Mouse (Mus musculus): ENCODE data around the gene Ccdc188. TPM values are rescaled to one million over a fixed set of nuclear protein-coding genes. Genes with fewer than 3 reads are reported as not detected.
"Not testable (repeated sequence)": the region's sequence is repeated elsewhere in the genome, so short reads cannot be mapped to it uniquely, and the experiment has no call there.

Gene Ccdc188
- polyA plus RNA-seq, 1 experiment = not detected

- H3K4me3 ChIP-seq (replicated peaks) = no peak overlapping the region
- no peak for TF ChIP-seq GATA1 (IDR thresholded peaks at IDR 0.05; ENCODE audit: borderline replicate concordance, low read length)
- TF ChIP-seq FLI1 (IDR thresholded peaks at IDR 0.05; ENCODE audit: low read length) = no peak
- H3K27me3 ChIP-seq (replicated peaks) = peaks cover 73% of the 10 kb centered on the region
- peaks cover 60% of the 10 kb centered on the region for H3K4me1 ChIP-seq
- H3K9me3 ChIP-seq = peaks cover 4% of the 10 kb centered on the region
- H3K36me3 ChIP-seq (replicated peaks; ENCODE audit: low read length) = peaks cover under 1% of the 10 kb centered on the region
Measured at GRCm38 (mm10) chr16:18182766-18183165, 34.9 kb upstream of the Ccdc188 start.

DNA sequence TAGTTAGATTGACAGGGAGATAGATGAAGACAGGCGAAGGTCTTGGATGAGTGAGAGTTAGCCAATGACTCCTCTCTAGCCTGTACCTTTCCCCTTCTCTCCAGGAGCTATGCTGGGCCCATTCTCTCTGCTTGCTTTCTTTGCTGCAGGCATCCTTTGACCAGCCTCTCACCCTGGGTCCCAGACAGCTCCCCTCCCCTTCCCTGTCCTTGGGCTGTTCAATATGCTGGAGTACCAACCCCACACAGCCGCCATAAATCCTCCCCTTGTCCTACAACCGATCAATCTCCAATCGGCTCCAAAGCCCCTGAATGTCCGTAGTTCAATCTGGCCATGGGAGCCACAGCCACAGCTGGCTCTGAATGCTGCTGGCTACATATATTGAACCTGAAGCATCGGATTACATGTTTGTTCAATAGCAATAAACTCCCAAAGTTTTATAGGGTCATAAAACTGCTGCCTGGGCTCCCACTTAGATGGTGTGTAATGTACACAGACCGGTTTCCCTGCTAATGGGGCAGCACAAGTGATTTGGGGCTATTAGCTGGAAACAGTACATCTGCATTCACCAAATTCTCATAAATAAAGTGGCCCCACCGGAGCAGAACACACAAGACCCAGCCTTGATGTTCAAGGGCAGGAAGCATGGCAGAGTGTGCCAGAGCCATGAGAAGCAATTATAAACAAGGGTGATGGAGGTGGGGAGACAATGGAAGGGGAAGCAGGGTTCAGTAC, 31.8 kb upstream of the Ccdc188 start:
- peaks cover 48% of the 10 kb centered on the region for H3K27me3 ChIP-seq (replicated peaks)
- H3K4me1 ChIP-seq = peaks cover 59% of the 10 kb centered on the region
- peaks cover 6% of the 10 kb centered on the region for H3K36me3 ChIP-seq (replicated peaks; ENCODE audit: low read length)
- TF ChIP-seq GATA1 (IDR thresholded peaks at IDR 0.05; ENCODE audit: borderline replicate concordance, low read length) (no peak), FLI1 (IDR thresholded peaks at IDR 0.05; ENCODE audit: low read length) (no peak)
- H3K9me3 ChIP-seq = peaks cover 27% of the 10 kb centered on the region
- H3K4me3 ChIP-seq (replicated peaks) = peak overlapping the region; percentile 25

GRCm38 (mm10) chr16:18186798-18187197, 30.9 kb upstream of the Ccdc188 start:
- Histone ChIP-seq H3K4me3 (replicated peaks) (no peak overlapping the region), H3K4me1 (peaks cover 50% of the 10 kb centered on the region), H3K9me3 (peaks cover 27% of the 10 kb centered on the region), H3K27me3 (replicated peaks) (peaks cover 41% of the 10 kb centered on the region), H3K36me3 (replicated peaks; ENCODE audit: low read length) (peaks cover 6% of the 10 kb centered on the region)
- TF ChIP-seq GATA1 (IDR thresholded peaks at IDR 0.05; ENCODE audit: borderline replicate concordance, low read length) = no peak
- no peak for TF ChIP-seq FLI1 (IDR thresholded peaks at IDR 0.05; ENCODE audit: low read length)

DNA sequence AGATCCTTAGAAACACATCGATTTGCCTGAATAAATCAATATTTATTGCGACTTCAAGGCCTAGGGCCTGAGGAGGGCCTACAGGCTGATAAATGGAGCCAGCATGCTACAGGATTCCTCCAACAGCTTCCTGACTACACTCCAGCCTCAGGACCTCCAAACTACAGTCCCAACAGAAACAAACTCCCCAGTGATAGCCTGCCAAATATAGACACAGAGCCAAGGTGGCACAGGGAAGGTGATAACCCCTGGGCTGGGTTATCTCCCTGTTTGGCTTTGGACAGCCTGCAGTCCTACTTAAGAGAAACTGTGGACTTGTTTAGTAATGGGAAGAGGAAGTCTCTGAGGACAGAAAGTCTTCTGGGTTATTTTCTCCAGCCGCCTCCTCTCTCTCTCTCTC, 30.5 kb upstream of the Ccdc188 start:
- Histone ChIP-seq H3K27me3 (replicated peaks) (peaks cover 40% of the 10 kb centered on the region), H3K36me3 (replicated peaks; ENCODE audit: low read length) (peaks cover 6% of the 10 kb centered on the region), H3K4me3 (replicated peaks) (no peak overlapping the region), H3K9me3 (peaks cover 27% of the 10 kb centered on the region), H3K4me1 (peaks cover 47% of the 10 kb centered on the region)
- TF ChIP-seq FLI1 (IDR thresholded peaks at IDR 0.05; ENCODE audit: low read length) (no peak), GATA1 (IDR thresholded peaks at IDR 0.05; ENCODE audit: borderline replicate concordance, low read length) (no peak)

- Histone ChIP-seq H3K4me1 (peaks cover 34% of the 10 kb centered on the region), H3K9me3 (peaks cover 27% of the 10 kb centered on the region), H3K27me3 (replicated peaks) (peaks cover 43% of the 10 kb centered on the region), H3K4me3 (replicated peaks) (no peak overlapping the region), H3K36me3 (replicated peaks; ENCODE audit: low read length) (peaks cover 6% of the 10 kb centered on the region)
- no peak for TF ChIP-seq GATA1 (IDR thresholded peaks at IDR 0.05; ENCODE audit: borderline replicate concordance, low read length)
- TF ChIP-seq FLI1 (IDR thresholded peaks at IDR 0.05; ENCODE audit: low read length) = no peak
Measured at GRCm38 (mm10) chr16:18191006-18191405, 26.7 kb upstream of the Ccdc188 start.

GRCm38 (mm10) chr16:18194208-18194985, 23.3 kb upstream of the Ccdc188 start:
- Histone ChIP-seq H3K9me3 (peaks cover 10% of the 10 kb centered on the region), H3K4me1 (peaks cover 27% of the 10 kb centered on the region), H3K36me3 (replicated peaks; ENCODE audit: low read length) (no peaks in the 10 kb centered on the region), H3K4me3 (replicated peaks) (no peak overlapping the region), H3K27me3 (replicated peaks) (peaks cover 72% of the 10 kb centered on the region)
- TF ChIP-seq FLI1 (IDR thresholded peaks at IDR 0.05; ENCODE audit: low read length) = no peak
- TF ChIP-seq GATA1 (IDR thresholded peaks at IDR 0.05; ENCODE audit: borderline replicate concordance, low read length) = no peak

- H3K4me1 ChIP-seq = peaks cover 30% of the 10 kb centered on the region
- H3K27me3 ChIP-seq (replicated peaks) = peaks cover 79% of the 10 kb centered on the region
- H3K4me3 ChIP-seq (replicated peaks) = no peak overlapping the region
- peaks cover 4% of the 10 kb centered on the region; the same call in 1 of the 2 replicates for H3K9me3 ChIP-seq
- TF ChIP-seq GATA1 (IDR thresholded peaks at IDR 0.05; ENCODE audit: borderline replicate concordance, low read length) = no peak
- no peak for TF ChIP-seq FLI1 (IDR thresholded peaks at IDR 0.05; ENCODE audit: low read length)
- H3K36me3 ChIP-seq (replicated peaks; ENCODE audit: low read length) = no peaks in the 10 kb centered on the region
Measured at GRCm38 (mm10) chr16:18195068-18195467, 22.6 kb upstream of the Ccdc188 start.

DNA sequence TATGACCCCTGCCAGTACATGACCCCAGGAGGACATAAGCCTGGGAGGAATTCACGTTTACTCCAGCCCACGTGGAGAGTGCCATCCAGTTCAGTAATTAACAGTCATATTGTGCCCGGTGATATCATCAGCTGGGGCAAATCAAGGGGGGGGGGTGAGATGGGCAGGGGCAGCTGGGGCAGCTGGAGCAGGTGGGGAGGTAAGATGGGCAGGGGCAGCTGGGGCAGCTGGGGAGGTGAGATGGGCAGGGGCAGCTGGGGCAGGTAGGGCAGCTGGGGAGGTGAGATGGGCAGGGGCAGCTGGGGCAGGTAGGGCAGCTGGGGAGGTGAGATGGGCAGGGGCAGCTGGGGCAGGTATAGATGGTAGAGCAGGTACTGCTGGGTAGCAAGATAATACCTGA, 22.1 kb upstream of the Ccdc188 start:
- H3K4me3 ChIP-seq (replicated peaks); H3K36me3 ChIP-seq (replicated peaks; ENCODE audit: low read length); H3K9me3 ChIP-seq: not testable (repeated sequence)
- H3K4me1 ChIP-seq = peaks cover 32% of the 10 kb centered on the region
- H3K27me3 ChIP-seq (replicated peaks) = peaks cover 83% of the 10 kb centered on the region

DNA sequence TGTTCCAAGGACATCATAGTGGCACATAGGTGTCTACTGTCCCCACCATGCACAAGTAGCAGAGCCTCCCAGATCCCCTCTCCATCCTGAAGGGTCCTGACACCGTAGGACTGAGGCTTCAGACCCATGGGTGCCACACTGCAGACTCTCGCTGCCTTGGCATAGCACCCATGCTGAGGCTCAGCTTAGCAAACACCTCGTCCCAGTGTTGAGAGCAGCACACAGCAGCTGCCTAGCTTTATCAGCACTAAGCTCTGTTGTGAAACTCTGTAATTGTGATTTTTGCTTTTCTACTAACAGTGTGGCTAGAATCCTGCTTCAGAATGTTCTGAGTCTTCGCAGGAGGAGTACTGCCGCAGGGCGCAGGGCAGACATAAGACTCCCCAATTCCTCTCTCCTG, 19.8 kb upstream of the Ccdc188 start:
- H3K4me3 ChIP-seq (replicated peaks) = no peak overlapping the region
- no peaks in the 10 kb centered on the region for H3K9me3 ChIP-seq
- H3K27me3 ChIP-seq (replicated peaks) = peaks cover 89% of the 10 kb centered on the region
- no peak for TF ChIP-seq FLI1 (IDR thresholded peaks at IDR 0.05; ENCODE audit: low read length)
- TF ChIP-seq GATA1 (IDR thresholded peaks at IDR 0.05; ENCODE audit: borderline replicate concordance, low read length) = no peak
- peaks cover 43% of the 10 kb centered on the region for H3K4me1 ChIP-seq
- H3K36me3 ChIP-seq (replicated peaks; ENCODE audit: low read length) = no peaks in the 10 kb centered on the region

Data from megakaryocyte, embryonic 14.5 days (primary cell).